Mouse (Mus musculus) hindbrain, postnatal 0 days (tissue): ENCODE data around the gene Prss33. TPM values are rescaled to one million over a fixed set of nuclear protein-coding genes. Genes with fewer than 3 reads are reported as not detected.

ENCODE experiments used
- ATAC-seq: fragments of 200-750 bp; cut with Nextera tagmentation; 2 replicates; pipeline ENCODE4 v1.8.0; 2017; ENCODE audit warnings: mild to moderate bottlenecking, moderate TSS enrichment, moderate library complexity
- DNase-seq: peaks from one replicate; pipeline ENCODE4 v3.0.0-alpha.2; 2015; ENCODE audit warnings: low spot score
- H3K27ac ChIP-seq: fragments of 300-500 bp; sonication (generic); 2 replicates; pipeline ENCODE4 v1.5.1; 2014; ENCODE audit warnings: mild to moderate bottlenecking
- H3K27me3 ChIP-seq: fragments of 300-500 bp; sonication (generic); 2 replicates; pipeline ENCODE4 v1.6.1; 2014; ENCODE audit warnings: low read length, mixed read lengths; ENCODE audit not compliant: insufficient read depth
- H3K36me3 ChIP-seq: fragments of 300-500 bp; sonication (generic); 2 replicates; pipeline ENCODE4 v1.6.1; 2014; ENCODE audit warnings: low read length, mixed read lengths; ENCODE audit not compliant: insufficient read depth
- H3K4me1 ChIP-seq: fragments of 300-500 bp; sonication (generic); 2 replicates; pipeline ENCODE4 v1.6.1; 2014; ENCODE audit warnings: antibody characterized with exemption, low read length, mixed read lengths; ENCODE audit not compliant: insufficient read depth
- H3K4me2 ChIP-seq: fragments of 300-500 bp; sonication (generic); 2 replicates; pipeline ENCODE4 v1.6.1; 2014; ENCODE audit warnings: low read depth, mild to moderate bottlenecking, low read length, moderate library complexity, mixed read lengths
- H3K4me3 ChIP-seq: fragments of 300-500 bp; sonication (generic); 2 replicates; pipeline ENCODE4 v1.5.1; 2014; ENCODE audit warnings: low read length
- H3K9ac ChIP-seq: fragments of 300-500 bp; sonication (generic); replicated peaks from 2 replicates; pipeline ENCODE4 v1.6.1; 2014; ENCODE audit warnings: mild to moderate bottlenecking, low read length, moderate library complexity, mixed read lengths
- H3K9me3 ChIP-seq: fragments of 300-500 bp; sonication (generic); 2 replicates; pipeline ENCODE4 v1.6.1; 2016; ENCODE audit warnings: low read length, mixed read lengths
- CTCF ChIP-seq: IDR thresholded peaks from 2 replicates; pipeline ENCODE4 v1.5.1; 2016; ENCODE audit warnings: antibody characterized with exemption, control low read depth, low read depth
- WGBS: fragments of 180-500 bp; shearing (Covaris S2); extraction: QIAGEN DNeasy Blood & Tissue Kit; methylation state at CpG from one replicate; pipeline ENCODE4 v1.1.7; 2014; 5-methylcytosine and 5-hydroxymethylcytosine counted together
- polyA plus RNA-seq: library from polyadenylated mRNA; unstranded; fragments of >200 nt; fragmentation: Nextera tagmentation; extraction: Ambion mirVana; gene quantifications from 2 replicates; pipeline ENCODE4 v1.2.1, GENCODE M21; 2015
- total RNA-seq: library from RNA; depleted of rRNA; stranded (reverse); fragments of >200 nt; gene quantifications from 2 replicates; pipeline ENCODE4 v1.2.3, GENCODE M21; 2014

Prss33 gene
- total and polyA plus RNA-seq, 2 experiments from 2014 or later: not detected

- Histone ChIP-seq H3K9me3 (no peaks in the 10 kb centered on the region), H3K27ac (peak overlapping the region; percentile 98), H3K9ac (peak overlapping the region; percentile 83), H3K36me3 (no peaks in the 10 kb centered on the region), H3K27me3 (no peaks in the 10 kb centered on the region), H3K4me1 (peaks cover 19% of the 10 kb centered on the region), H3K4me3 (peak overlapping the region; percentile 99), H3K4me2 (peak overlapping the region; percentile 90)
- ATAC-seq (peak; percentile 98), DNase-seq (peak; percentile 100)
- TF ChIP-seq CTCF: 0 out of 2 replicates have a peak, but pooled peaks have one; percentile 16
- WGBS: under 1% methylated on average over 59 of the region's 60 CpGs
Observed at GRCm38 (mm10) chr17:23802746-23803365, 33.0 kb downstream of the Prss33 start.

- TF ChIP-seq CTCF: no peak
- Histone ChIP-seq H3K27ac (no peak overlapping the region), H3K4me3 (no peak overlapping the region), H3K9me3 (no peaks in the 10 kb centered on the region), H3K4me1 (peaks cover 9% of the 10 kb centered on the region), H3K4me2 (no peak overlapping the region), H3K9ac (no peak overlapping the region), H3K27me3 (no peaks in the 10 kb centered on the region), H3K36me3 (no peaks in the 10 kb centered on the region)
- 92% methylated on average over 10 of the region's 10 CpGs for WGBS
- ATAC-seq: no peak
- no peak for DNase-seq
Observed at GRCm38 (mm10) chr17:23801627-23802026, 34.2 kb downstream of the Prss33 start.

- ATAC-seq (no peak), DNase-seq (no peak)
- Histone ChIP-seq H3K27me3 (no peaks in the 10 kb centered on the region), H3K36me3 (no peaks in the 10 kb centered on the region), H3K9ac (no peak overlapping the region), H3K4me2 (no peak overlapping the region), H3K4me1 (no peaks in the 10 kb centered on the region), H3K27ac (no peak overlapping the region), H3K4me3 (no peak overlapping the region), H3K9me3 (no peaks in the 10 kb centered on the region)
- 85% methylated on average over 7 of the region's 7 CpGs for WGBS
- TF ChIP-seq CTCF: no peak
Observed at GRCm38 (mm10) chr17:23797316-23797715, 38.5 kb downstream of the Prss33 start.

- DNase-seq (no peak), ATAC-seq (no peak)
- no peaks in the 10 kb centered on the region for H3K27me3 ChIP-seq
- H3K9me3 ChIP-seq: no peaks in the 10 kb centered on the region
- no peak overlapping the region for H3K27ac ChIP-seq
- H3K36me3 ChIP-seq: no peaks in the 10 kb centered on the region
- TF ChIP-seq CTCF: no peak
- H3K9ac ChIP-seq: no peak overlapping the region
- H3K4me2 ChIP-seq: no peak overlapping the region
- H3K4me3 ChIP-seq: no peak overlapping the region
- H3K4me1 ChIP-seq: peaks cover 9% of the 10 kb centered on the region
- WGBS: 94% methylated on average over 8 of the region's 8 CpGs
Observed at GRCm38 (mm10) chr17:23795323-23795722, 40.5 kb downstream of the Prss33 start.

- Histone ChIP-seq H3K4me1 (peaks cover 17% of the 10 kb centered on the region), H3K9ac (peak overlapping the region; percentile 75), H3K4me3 (peak overlapping the region; percentile 46), H3K27me3 (no peaks in the 10 kb centered on the region), H3K27ac (peak overlapping the region; percentile 91), H3K9me3 (no peaks in the 10 kb centered on the region), H3K36me3 (no peaks in the 10 kb centered on the region), H3K4me2 (peak overlapping the region; percentile 86)
- 34% methylated on average over 2 of the region's 2 CpGs for WGBS
- ATAC-seq: no peak
- DNase-seq: peak; percentile 32
- no peak for TF ChIP-seq CTCF
Observed at GRCm38 (mm10) chr17:23791079-23791357, 44.8 kb downstream of the Prss33 start.

- Histone ChIP-seq H3K4me3 (peak within 1 kb of the TSS; percentile 46), H3K9me3 (no peaks in the 10 kb centered on the region), H3K4me2 (peak within 1 kb of the TSS; percentile 86), H3K9ac (peak within 1 kb of the TSS; percentile 75), H3K27me3 (no peaks in the 10 kb centered on the region), H3K27ac (peak within 1 kb of the TSS; percentile 91), H3K36me3 (no peaks in the 10 kb centered on the region), H3K4me1 (peaks cover 17% of the 10 kb centered on the region)
- no peak; the same call in 1 of the 2 replicates for TF ChIP-seq CTCF
- WGBS: 2% methylated on average over 29 of the region's 29 CpGs
- ATAC-seq: peak; percentile 16; the same call in 1 of the 2 replicates
- peak; percentile 68 for DNase-seq
Observed at GRCm38 (mm10) chr17:23790269-23791078, 45.4 kb downstream of the Prss33 start, which contains the start of gene Srrm2. TSS of gene Srrm2 (plus strand) at chr17:23790532.
